Mouse (Mus musculus) heart, adult 2 months (tissue): Measurements from ENCODE around the gene Rasa2. TPM values are rescaled to one million over a fixed set of nuclear protein-coding genes. Genes with fewer than 3 reads are reported as not detected.

Experiments
- DNase-seq, 2 experiments: peaks; one replicate each; pipeline ENCODE4 v3.0.0; 2021
- H3K27ac ChIP-seq: fragments of 200-600 bp; 2 replicates; pipeline ENCODE4 v1.8.1; 2022
- H3K27me3 ChIP-seq: fragments of 200-500 bp; 2 replicates; pipeline ENCODE4 v1.6.1; 2012; ENCODE audit warnings: mild to moderate bottlenecking, low read length, inconsistent platforms, mixed read lengths; ENCODE audit not compliant: control insufficient read depth, insufficient read depth
- H3K36me3 ChIP-seq: fragments of 200-500 bp; 2 replicates; pipeline ENCODE4 v1.6.1; 2012; ENCODE audit warnings: low read length, inconsistent platforms; ENCODE audit not compliant: control insufficient read depth, insufficient read depth
- H3K4me1 ChIP-seq: fragments of 200-500 bp; 2 replicates; pipeline ENCODE4 v1.6.1; 2011; ENCODE audit warnings: low read length; ENCODE audit not compliant: control insufficient read depth, insufficient read depth
- H3K4me3 ChIP-seq: fragments of 200-600 bp; 2 replicates; pipeline ENCODE4 v1.8.1; 2022
- H3K79me2 ChIP-seq: fragments of 200-500 bp; replicated peaks from 2 replicates; pipeline ENCODE4 v1.6.1; 2012; ENCODE audit warnings: mild to moderate bottlenecking, inconsistent platforms, low read length, moderate library complexity, mixed read lengths; ENCODE audit not compliant: control insufficient read depth, insufficient read depth
- H3K9ac ChIP-seq: fragments of 200-500 bp; 2 replicates; pipeline ENCODE4 v1.6.1; 2012; ENCODE audit warnings: low read depth, mild to moderate bottlenecking, control low read depth, inconsistent platforms, low read length, mixed read lengths
- CTCF ChIP-seq: fragments of 200-600 bp; IDR thresholded peaks from 2 replicates; pipeline ENCODE4 v1.8.1; 2022; ENCODE audit warnings: antibody characterized with exemption, mild to moderate bottlenecking, moderate library complexity
- EP300 ChIP-seq: fragments of 200-500 bp; IDR thresholded peaks from 2 replicates; pipeline ENCODE4 v1.6.1; 2011; ENCODE audit warnings: low read depth, low read length, control low read depth; ENCODE audit not compliant: insufficient read depth
- POLR2A ChIP-seq: fragments of 200-500 bp; IDR thresholded peaks from 2 replicates; pipeline ENCODE4 v1.6.1; 2011; ENCODE audit warnings: mild to moderate bottlenecking, low read depth, low read length, control low read depth; ENCODE audit not compliant: insufficient read depth
- WGBS: fragments of 180-500 bp; shearing (Covaris S2); methylation state at CpG from one replicate; pipeline ENCODE4 v1.1.7; 2018; 5-methylcytosine and 5-hydroxymethylcytosine counted together
- intact Hi-C: fragments of 180-260 bp; cut with DNase I; formaldehyde crosslinking; loops from one replicate; pipeline ENCODE4 v1.15.1; 2025
- polyA plus RNA-seq: library from polyadenylated mRNA; depleted of rRNA; stranded (reverse); fragments of >200 nt; gene quantifications from 2 replicates; pipeline ENCODE4 v1.2.3, GENCODE M21; 2012
- total RNA-seq, 2 experiments: library from RNA; stranded (reverse); gene quantifications; 2 replicates each; pipeline ENCODE4 v1.2.3; 2021

Gene Rasa2
- total and polyA plus RNA-seq, 3 experiments = 2.1 to 6.0 (median 5.5) TPM

DNA sequence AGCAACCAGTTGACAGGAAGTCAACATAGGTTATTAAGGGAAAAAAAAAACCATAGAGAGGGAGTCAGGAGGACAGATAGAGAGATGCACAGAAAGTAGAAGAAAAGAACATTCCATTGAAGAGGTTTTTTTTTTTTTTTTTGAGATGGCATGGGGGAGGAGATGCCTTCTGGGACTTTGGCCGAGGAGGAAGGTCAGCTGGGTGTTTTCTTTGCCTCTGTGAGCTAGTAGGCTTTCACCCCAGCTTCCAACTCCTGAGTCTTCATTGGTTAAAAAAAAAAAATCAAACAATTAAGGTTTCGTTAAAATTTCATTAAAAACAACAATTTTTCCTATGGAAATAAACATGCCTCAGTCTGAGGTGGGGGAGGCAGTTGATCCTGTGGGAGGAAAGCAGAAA, 28.4 kb upstream of the Rasa2 start:
- DNase-seq = no peak
- no peaks in the 10 kb centered on the region for H3K4me1 ChIP-seq
- H3K36me3 ChIP-seq = no peaks in the 10 kb centered on the region
- WGBS = 63% methylated on average over 2 of the region's 2 CpGs
- no peaks in the 10 kb centered on the region for H3K79me2 ChIP-seq
- no peak overlapping the region for H3K27ac ChIP-seq
- no peak for TF ChIP-seq POLR2A
- TF ChIP-seq CTCF = no peak
- no peak for TF ChIP-seq EP300
- no peak overlapping the region for H3K9ac ChIP-seq
- no peak overlapping the region for H3K4me3 ChIP-seq
- intact Hi-C loops = no loop called here
- no peaks in the 10 kb centered on the region for H3K27me3 ChIP-seq

GRCm38 (mm10) chr9:96653538-96653937, 22.1 kb upstream of the Rasa2 start:
- DNase-seq = no peak
- intact Hi-C loops = loop anchor here (2.0 kb wide), 1 partner anchor 81 kb away; no protein-coding TSS in a partner anchor
- H3K4me3 ChIP-seq = no peak overlapping the region
- WGBS = 31% methylated on average over 4 of the region's 4 CpGs
- no peak for TF ChIP-seq EP300
- TF ChIP-seq CTCF = no peak
- no peak for TF ChIP-seq POLR2A
- no peaks in the 10 kb centered on the region for H3K4me1 ChIP-seq
- H3K27me3 ChIP-seq = no peaks in the 10 kb centered on the region
- no peaks in the 10 kb centered on the region for H3K79me2 ChIP-seq
- H3K36me3 ChIP-seq = no peaks in the 10 kb centered on the region
- no peak overlapping the region for H3K27ac ChIP-seq
- no peak overlapping the region for H3K9ac ChIP-seq

DNA sequence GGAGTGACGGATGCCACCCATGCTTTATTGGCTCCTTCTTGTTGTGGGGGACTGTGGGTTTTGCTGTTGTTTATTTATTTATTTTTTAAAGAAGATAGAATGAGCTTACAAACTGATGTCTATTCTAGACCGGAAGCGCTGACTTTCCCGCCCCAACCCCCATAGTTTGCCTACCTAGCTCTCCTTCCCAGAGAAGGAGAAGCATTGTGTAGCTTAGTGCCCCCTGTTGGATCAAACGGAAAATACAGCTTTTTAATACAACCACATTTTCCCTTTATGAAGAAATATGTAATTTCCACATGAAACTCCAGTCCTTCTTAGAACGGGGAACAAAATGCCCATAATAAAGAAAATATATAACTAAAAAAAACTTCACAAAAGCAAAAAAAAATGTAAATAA, 21.3 kb upstream of the Rasa2 start:
- Histone ChIP-seq H3K4me3 (no peak overlapping the region), H3K36me3 (no peaks in the 10 kb centered on the region), H3K4me1 (no peaks in the 10 kb centered on the region), H3K9ac (no peak overlapping the region), H3K27me3 (no peaks in the 10 kb centered on the region), H3K27ac (no peak overlapping the region), H3K79me2 (no peaks in the 10 kb centered on the region)
- TF ChIP-seq EP300 = no peak
- TF ChIP-seq CTCF = peak; percentile 67
- no peak for TF ChIP-seq POLR2A
- WGBS = 50% methylated on average over 6 of the region's 6 CpGs
- no peak for DNase-seq
- intact Hi-C loops = loop anchor here (2.0 kb wide), 1 partner anchor 80 kb away; no protein-coding TSS in a partner anchor

GRCm38 (mm10) chr9:96650807-96651206, 19.4 kb upstream of the Rasa2 start:
- no peak overlapping the region for H3K27ac ChIP-seq
- DNase-seq = no peak
- no peaks in the 10 kb centered on the region for H3K36me3 ChIP-seq
- no peaks in the 10 kb centered on the region for H3K4me1 ChIP-seq
- H3K4me3 ChIP-seq = no peak overlapping the region
- TF ChIP-seq POLR2A (no peak), EP300 (no peak), CTCF (no peak)
- 69% methylated on average over 7 of the region's 7 CpGs for WGBS
- no peaks in the 10 kb centered on the region for H3K79me2 ChIP-seq
- H3K27me3 ChIP-seq = no peaks in the 10 kb centered on the region
- intact Hi-C loops = no loop called here
- H3K9ac ChIP-seq = no peak overlapping the region

- no peaks in the 10 kb centered on the region for H3K4me1 ChIP-seq
- H3K27me3 ChIP-seq = no peaks in the 10 kb centered on the region
- no peak for DNase-seq
- H3K9ac ChIP-seq = no peak overlapping the region
- intact Hi-C loops = no loop called here
- H3K27ac ChIP-seq = no peak overlapping the region
- TF ChIP-seq EP300 (no peak), POLR2A (no peak), CTCF (no peak)
- no peak overlapping the region for H3K4me3 ChIP-seq
- H3K36me3 ChIP-seq = no peaks in the 10 kb centered on the region
- H3K79me2 ChIP-seq = no peaks in the 10 kb centered on the region
- 49% methylated on average over 9 of the region's 9 CpGs for WGBS
These were observed 18.5 kb upstream of the Rasa2 start for GRCm38 (mm10) chr9:96649924-96650323.

GRCm38 (mm10) chr9:96649362-96649761, 17.9 kb upstream of the Rasa2 start:
- intact Hi-C loops = no loop called here
- Histone ChIP-seq H3K9ac (no peak overlapping the region), H3K27ac (no peak overlapping the region), H3K4me3 (no peak overlapping the region), H3K36me3 (no peaks in the 10 kb centered on the region), H3K27me3 (no peaks in the 10 kb centered on the region), H3K79me2 (no peaks in the 10 kb centered on the region), H3K4me1 (no peaks in the 10 kb centered on the region)
- TF ChIP-seq POLR2A (no peak), EP300 (no peak), CTCF (no peak)
- no peak for DNase-seq
- 93% methylated on average over 4 of the region's 4 CpGs for WGBS

- TF ChIP-seq POLR2A (no peak), EP300 (no peak), CTCF (no peak)
- Histone ChIP-seq H3K79me2 (no peaks in the 10 kb centered on the region), H3K9ac (no peak overlapping the region), H3K4me1 (no peaks in the 10 kb centered on the region), H3K27ac (no peak overlapping the region), H3K36me3 (no peaks in the 10 kb centered on the region), H3K4me3 (no peak overlapping the region), H3K27me3 (no peaks in the 10 kb centered on the region)
- intact Hi-C loops = no loop called here
- 56% methylated on average over 2 of the region's 2 CpGs for WGBS
- no peak for DNase-seq
These were observed 15.4 kb upstream of the Rasa2 start for GRCm38 (mm10) chr9:96646668-96647295.
